Mouse (Mus musculus) hindbrain, embryonic 11.5 days (tissue): ENCODE measurements around the gene Zfp113. TPM values are rescaled to one million over a fixed set of nuclear protein-coding genes. Genes with fewer than 3 reads are reported as not detected.
"Not testable (repeated sequence)": the region's sequence is repeated elsewhere in the genome, so short reads cannot be mapped to it uniquely, and the experiment has no call there.

Experiments used
- ATAC-seq: fragments of 200-750 bp; cut with Nextera tagmentation; 2 replicates; pipeline ENCODE4 v1.8.0; 2017; ENCODE audit warnings: mild to moderate bottlenecking, moderate TSS enrichment, moderate library complexity; ENCODE audit not compliant: low FRiP score
- DNase-seq: peaks from one replicate; pipeline ENCODE4 v3.0.0-alpha.2; 2015; ENCODE audit warnings: low spot score
- H3K27ac ChIP-seq: fragments of 300-500 bp; sonication (generic); 2 replicates; pipeline ENCODE4 v1.5.1; 2014; ENCODE audit warnings: mild to moderate bottlenecking, low read depth, low read length
- H3K27me3 ChIP-seq: fragments of 300-500 bp; sonication (generic); 2 replicates; pipeline ENCODE4 v1.6.1; 2014; ENCODE audit warnings: mild to moderate bottlenecking, low read length, moderate library complexity, mixed read lengths; ENCODE audit not compliant: control insufficient read depth, insufficient read depth
- H3K36me3 ChIP-seq: fragments of 300-500 bp; sonication (generic); 2 replicates; pipeline ENCODE4 v1.6.1; 2014; ENCODE audit warnings: mild to moderate bottlenecking, low read length, moderate library complexity, mixed read lengths; ENCODE audit not compliant: control insufficient read depth, insufficient read depth
- H3K4me1 ChIP-seq: fragments of 300-500 bp; sonication (generic); replicated peaks from 2 replicates; pipeline ENCODE4 v1.6.1; 2014; ENCODE audit warnings: low read length, mixed read lengths; ENCODE audit not compliant: control insufficient read depth, insufficient read depth
- H3K4me2 ChIP-seq: fragments of 300-500 bp; sonication (generic); replicated peaks from 2 replicates; pipeline ENCODE4 v1.6.1; 2014; ENCODE audit warnings: mild to moderate bottlenecking, low read depth, low read length
- H3K4me3 ChIP-seq: fragments of 300-500 bp; sonication (generic); 2 replicates; pipeline ENCODE4 v1.5.1; 2014; ENCODE audit warnings: low read depth, low read length
- H3K9ac ChIP-seq: fragments of 300-500 bp; sonication (generic); 2 replicates; pipeline ENCODE4 v1.6.1; 2014; ENCODE audit warnings: low read depth, low read length
- H3K9me3 ChIP-seq: fragments of 300-500 bp; sonication (generic); 2 replicates; pipeline ENCODE4 v1.6.1; 2016; ENCODE audit warnings: low read length; ENCODE audit not compliant: control insufficient read depth
- WGBS: fragments of 180-500 bp; shearing (Covaris S2); extraction: QIAGEN DNeasy Blood & Tissue Kit; methylation state at CpG from one replicate; pipeline ENCODE4 v1.1.7; 2014; 5-methylcytosine and 5-hydroxymethylcytosine counted together
- polyA plus RNA-seq: library from polyadenylated mRNA; unstranded; fragments of >200 nt; fragmentation: Nextera tagmentation; extraction: Ambion mirVana; gene quantifications from 2 replicates; pipeline ENCODE4 v1.2.1, GENCODE M21; 2014

Gene Zfp113
- polyA plus RNA-seq, 1 experiment from 2014 or later, result 33.4 TPM

DNA sequence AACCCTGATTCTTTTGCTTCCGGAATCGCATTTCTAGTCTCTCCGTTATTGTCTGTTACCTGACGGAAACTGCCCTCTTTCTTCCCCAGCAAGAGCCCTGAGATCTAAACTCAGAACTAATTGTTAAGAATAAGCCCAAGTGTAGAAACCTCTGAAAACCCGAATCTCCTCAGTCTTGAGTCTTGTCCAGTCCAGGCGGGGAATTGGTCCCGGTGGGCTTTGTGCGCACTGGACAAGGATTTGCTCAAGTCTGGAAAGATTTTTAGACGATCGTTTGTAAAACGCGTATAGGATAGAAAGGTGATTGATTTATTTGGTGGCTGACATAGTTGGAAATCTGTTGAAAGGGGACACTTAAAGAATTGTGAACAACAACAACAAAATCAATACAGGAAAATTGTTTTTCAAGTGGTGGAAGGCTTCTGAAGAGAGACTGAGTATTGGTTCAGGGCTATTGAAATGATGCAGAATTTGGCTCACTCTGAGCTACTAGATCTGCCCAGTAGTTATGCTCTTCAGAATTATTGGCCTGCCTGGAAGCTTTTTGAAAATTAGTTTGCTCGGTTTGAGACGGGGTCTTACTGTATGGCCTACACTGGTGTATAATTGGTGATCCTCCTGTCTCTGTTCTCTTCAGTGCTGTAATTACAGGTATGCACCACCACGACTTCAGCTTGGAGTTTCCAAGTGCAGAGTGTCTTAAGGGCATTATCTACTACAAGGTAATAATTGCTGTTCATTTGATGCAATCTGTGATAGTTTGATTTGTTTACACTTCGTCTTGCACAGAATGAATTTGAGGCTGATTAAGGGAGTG, 38.1 kb downstream of the Zfp113 start:
- peaks cover 2% of the 10 kb centered on the region; the same call in 1 of the 2 replicates for H3K4me1 ChIP-seq
- peak overlapping the region; percentile 58 for H3K9ac ChIP-seq
- H3K4me2 ChIP-seq, result peak overlapping the region; percentile 48
- ATAC-seq (peak; percentile 64), DNase-seq (peak; percentile 30)
- 13% methylated on average over 16 of the region's 16 CpGs for WGBS
- peak overlapping the region; percentile 52 for H3K4me3 ChIP-seq
- H3K27ac ChIP-seq, result peak overlapping the region; percentile 78
- no peaks in the 10 kb centered on the region for H3K36me3 ChIP-seq
- H3K9me3 ChIP-seq, result no peaks in the 10 kb centered on the region
- no peaks in the 10 kb centered on the region for H3K27me3 ChIP-seq

GRCm38 (mm10) chr5:138116255-138117198, 39.0 kb downstream of the Zfp113 start, which contains the start of gene Zscan21:
Zscan21 (plus strand) TSS chr5:138116903.
- ATAC-seq (peak; percentile 96), DNase-seq (peak; percentile 94)
- Histone ChIP-seq H3K4me1 (peaks cover 2% of the 10 kb centered on the region; the same call in 1 of the 2 replicates), H3K9ac (peak within 1 kb of the TSS; percentile 58), H3K27ac (peak within 1 kb of the TSS; percentile 78), H3K4me2 (peak within 1 kb of the TSS; percentile 48), H3K4me3 (peak within 1 kb of the TSS; percentile 52), H3K27me3 (no peaks in the 10 kb centered on the region), H3K9me3 (no peaks in the 10 kb centered on the region), H3K36me3 (no peaks in the 10 kb centered on the region)
- WGBS, result 7% methylated on average over 38 of the region's 38 CpGs

DNA sequence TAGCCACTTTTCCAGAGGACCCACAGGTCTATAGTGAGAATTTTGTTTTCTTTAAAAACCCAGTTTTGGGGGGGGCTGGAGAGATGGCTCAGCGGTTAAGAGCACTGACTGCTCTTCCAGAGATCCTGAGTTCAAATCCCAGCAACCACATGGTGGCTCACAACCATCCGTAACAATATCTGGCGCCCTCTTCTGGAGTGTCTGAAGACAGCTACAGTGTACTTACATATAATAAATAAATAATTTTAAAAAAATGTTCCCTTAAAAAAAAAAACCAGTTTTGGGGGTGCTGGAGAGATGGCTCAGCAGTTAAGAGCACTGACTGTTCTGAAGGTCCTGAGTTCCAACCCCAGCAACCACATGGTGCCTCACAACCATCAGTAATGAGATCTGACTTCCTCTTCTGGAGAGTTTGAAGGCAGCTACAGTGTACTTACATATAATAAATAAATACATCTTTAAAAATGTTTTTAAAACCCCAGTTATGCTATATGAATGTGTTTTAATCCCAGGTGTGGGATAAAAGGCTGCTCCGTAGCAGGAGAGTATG, 45.6 kb downstream of the Zfp113 start:
- H3K9ac ChIP-seq, H3K4me1 ChIP-seq, H3K4me2 ChIP-seq, DNase-seq, ATAC-seq, H3K27me3 ChIP-seq, H3K4me3 ChIP-seq, H3K36me3 ChIP-seq, H3K27ac ChIP-seq, H3K9me3 ChIP-seq: not testable (repeated sequence)
- WGBS, result 66% methylated on average over 4 of the region's 4 CpGs

- H3K9ac ChIP-seq, result no peak overlapping the region
- H3K4me3 ChIP-seq, result no peak overlapping the region
- H3K4me1 ChIP-seq, result no peaks in the 10 kb centered on the region
- no peak for DNase-seq
- H3K9me3 ChIP-seq, result no peaks in the 10 kb centered on the region
- no peak overlapping the region for H3K27ac ChIP-seq
- H3K4me2 ChIP-seq, result no peak overlapping the region
- H3K27me3 ChIP-seq, result no peaks in the 10 kb centered on the region
- no peak for ATAC-seq
- H3K36me3 ChIP-seq, result 0 out of 2 replicates have a peak, but pooled peaks cover 2% of the 10 kb centered on the region
- 80% methylated on average over 3 of the region's 3 CpGs for WGBS
These were observed 48.4 kb downstream of the Zfp113 start for GRCm38 (mm10) chr5:138107130-138107529.

DNA sequence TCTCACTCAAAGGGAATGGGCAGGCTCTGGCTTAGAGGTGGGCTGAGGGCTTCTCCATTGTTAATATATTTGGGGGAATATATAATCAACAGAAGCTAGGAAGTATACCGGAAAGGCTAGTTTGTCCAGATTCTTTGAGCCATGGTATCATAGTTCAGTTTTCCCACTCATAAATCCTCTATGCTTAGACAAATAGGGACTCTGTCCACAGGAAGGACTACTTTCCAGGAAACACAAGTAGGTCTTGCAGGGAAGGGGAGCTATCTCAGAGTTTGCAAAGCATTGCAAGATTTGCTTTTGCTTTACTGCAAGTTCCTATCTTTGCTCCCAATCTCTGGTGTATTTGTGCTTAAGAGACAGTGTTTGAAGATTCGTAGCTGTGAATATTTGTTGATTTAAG, 50.6 kb downstream of the Zfp113 start:
- H3K4me2 ChIP-seq, result no peak overlapping the region
- DNase-seq (no peak), ATAC-seq (no peak)
- no peak overlapping the region for H3K9ac ChIP-seq
- no peaks in the 10 kb centered on the region for H3K27me3 ChIP-seq
- H3K9me3 ChIP-seq, result no peaks in the 10 kb centered on the region
- no peak overlapping the region for H3K4me3 ChIP-seq
- H3K4me1 ChIP-seq, result no peaks in the 10 kb centered on the region
- WGBS, result 91% methylated on average over 2 of the region's 2 CpGs
- H3K27ac ChIP-seq, result no peak overlapping the region
- H3K36me3 ChIP-seq, result peaks cover 15% of the 10 kb centered on the region

- Histone ChIP-seq H3K27ac (no peak overlapping the region), H3K9ac (no peak overlapping the region), H3K4me3 (no peak overlapping the region), H3K4me1 (no peaks in the 10 kb centered on the region), H3K4me2 (no peak overlapping the region), H3K27me3 (no peaks in the 10 kb centered on the region), H3K36me3 (peaks cover 20% of the 10 kb centered on the region; the same call in 1 of the 2 replicates), H3K9me3 (no peaks in the 10 kb centered on the region)
- ATAC-seq, result no peak
- WGBS, result 91% methylated on average over 6 of the region's 6 CpGs
- DNase-seq, result no peak
These were observed 61.1 kb downstream of the Zfp113 start for GRCm38 (mm10) chr5:138094474-138094873.

DNA sequence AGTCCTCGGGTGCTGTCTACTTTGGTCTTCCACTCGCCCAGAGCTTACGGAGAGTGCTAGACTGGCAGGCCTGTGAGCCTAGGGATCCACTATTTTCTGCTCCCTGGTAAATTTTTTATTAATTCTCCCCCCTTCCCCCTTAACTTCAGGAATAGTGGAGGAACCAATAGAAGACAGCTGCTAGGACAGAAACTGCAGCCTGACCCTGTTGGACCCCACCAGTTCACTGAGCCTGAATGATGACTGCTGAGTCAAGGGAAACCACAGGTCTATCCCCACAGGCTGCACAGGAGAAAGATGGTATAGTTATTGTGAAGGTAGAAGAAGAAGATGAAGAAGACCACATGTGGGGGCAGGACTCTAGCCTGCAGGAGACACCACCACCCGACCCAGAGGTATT, 62.8 kb downstream of the Zfp113 start:
- Histone ChIP-seq H3K36me3 (peaks cover 8% of the 10 kb centered on the region; the same call in 1 of the 2 replicates), H3K4me2 (no peak overlapping the region), H3K27ac (no peak overlapping the region), H3K9ac (no peak overlapping the region), H3K9me3 (no peaks in the 10 kb centered on the region), H3K4me1 (no peaks in the 10 kb centered on the region), H3K27me3 (no peaks in the 10 kb centered on the region), H3K4me3 (no peak overlapping the region)
- ATAC-seq (no peak), DNase-seq (no peak)
- 93% methylated on average over 4 of the region's 4 CpGs for WGBS

GRCm38 (mm10) chr5:138090737-138091136, 64.8 kb downstream of the Zfp113 start:
- no peak overlapping the region for H3K4me3 ChIP-seq
- H3K27me3 ChIP-seq, result no peaks in the 10 kb centered on the region
- DNase-seq (no peak), ATAC-seq (no peak)
- H3K9ac ChIP-seq, result no peak overlapping the region
- no peak overlapping the region for H3K27ac ChIP-seq
- H3K4me1 ChIP-seq, result no peaks in the 10 kb centered on the region
- no peaks in the 10 kb centered on the region for H3K9me3 ChIP-seq
- no peak overlapping the region for H3K4me2 ChIP-seq
- peaks cover 1% of the 10 kb centered on the region; the same call in 1 of the 2 replicates for H3K36me3 ChIP-seq
- 91% methylated on average over 5 of the region's 5 CpGs for WGBS
